Mouse (Mus musculus): ENCODE measurements around the gene Samd8.

Samd8 gene

GRCm38 (mm10) chr14:21830876-21831767 lies 80.8 kb downstream of the Samd8 start:
- peak; percentile 96 for DNase-seq (ENCODE audit: low spot score)

DNA sequence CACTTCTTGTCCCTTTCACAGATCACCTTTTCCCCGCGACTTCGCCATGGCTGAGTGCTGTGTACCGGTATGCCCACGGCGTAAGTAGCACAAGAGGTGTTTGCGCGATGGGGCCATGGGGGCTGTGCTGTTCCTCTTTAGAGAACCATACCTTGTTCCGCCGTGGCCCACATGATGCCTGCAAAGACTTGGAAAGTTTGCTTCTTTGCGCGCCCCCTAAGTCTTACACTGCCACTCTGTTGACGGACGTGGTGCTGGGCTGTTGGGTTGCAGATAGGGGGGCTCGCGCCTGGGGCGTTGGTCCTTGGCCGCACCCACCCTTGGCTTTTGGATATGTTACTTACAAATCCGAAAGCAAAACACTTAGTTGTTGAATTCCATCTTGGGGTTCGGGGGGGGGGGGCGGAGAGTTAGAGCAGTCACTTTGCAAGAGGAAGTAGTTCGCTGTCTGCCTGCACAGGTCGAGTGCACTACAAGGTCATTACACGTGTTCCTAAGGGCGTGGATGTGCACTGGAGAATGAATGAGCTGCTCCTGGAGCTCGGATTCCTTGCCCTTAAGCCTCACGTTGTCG lies 81.6 kb downstream of the Samd8 start:
- no peak for DNase-seq (ENCODE audit: low spot score)

DNA sequence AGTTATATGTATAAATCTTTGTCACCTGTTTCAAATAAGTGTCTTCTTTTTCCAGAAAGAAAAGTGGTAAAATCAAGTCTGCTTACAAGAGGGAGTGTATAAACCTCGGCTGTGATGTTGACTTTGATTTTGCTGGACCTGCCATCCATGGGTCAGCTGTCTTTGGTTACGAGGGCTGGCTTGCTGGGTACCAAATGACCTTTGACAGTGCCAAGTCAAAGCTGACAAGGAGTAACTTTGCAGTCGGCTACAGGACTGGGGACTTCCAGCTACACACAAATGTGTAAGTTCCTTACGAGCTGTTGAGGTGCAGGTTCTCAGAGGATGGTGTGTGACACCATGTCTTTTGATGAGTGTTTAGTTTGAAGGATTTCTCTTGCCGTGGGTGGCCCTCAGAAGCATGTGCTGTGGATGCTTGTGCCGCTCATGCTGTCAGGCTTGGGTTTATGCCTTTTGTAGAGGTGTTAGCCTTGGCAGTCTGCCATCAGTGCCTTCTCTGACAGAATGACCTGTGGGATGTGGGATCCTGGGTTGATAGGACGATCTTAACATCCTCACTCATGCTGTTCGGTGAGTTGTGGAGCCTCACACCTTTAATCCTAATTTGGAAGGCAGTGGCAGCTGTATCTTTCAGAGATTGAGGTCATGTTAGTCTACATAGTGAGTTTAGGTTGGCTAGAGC lies 88.1 kb downstream of the Samd8 start:
- DNase-seq (ENCODE audit: low spot score), result no peak

- DNase-seq (ENCODE audit: low spot score), result no peak
These were observed 91.7 kb downstream of the Samd8 start for GRCm38 (mm10) chr14:21841819-21842592.

DNA sequence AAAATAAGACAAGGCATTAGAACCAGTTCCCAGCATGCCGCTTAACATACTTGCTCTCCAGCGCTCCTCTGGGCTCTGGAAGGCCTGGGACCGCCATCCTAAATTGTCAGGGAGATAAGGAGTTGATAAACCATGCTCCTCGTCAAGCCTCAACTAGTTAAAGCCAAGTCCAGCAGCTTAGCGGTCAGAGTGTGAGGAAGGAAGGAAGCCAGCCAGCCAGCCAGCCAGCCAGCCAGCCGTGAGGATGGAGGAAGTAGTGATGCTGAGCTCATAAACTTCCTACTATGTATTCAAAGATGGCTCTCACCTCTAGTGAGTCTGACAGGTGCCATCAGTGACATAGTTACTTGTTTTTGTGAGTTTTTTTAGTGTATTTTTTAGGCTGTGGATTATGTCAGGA lies 92.9 kb downstream of the Samd8 start:
- no peak for DNase-seq (ENCODE audit: low spot score)

DNA sequence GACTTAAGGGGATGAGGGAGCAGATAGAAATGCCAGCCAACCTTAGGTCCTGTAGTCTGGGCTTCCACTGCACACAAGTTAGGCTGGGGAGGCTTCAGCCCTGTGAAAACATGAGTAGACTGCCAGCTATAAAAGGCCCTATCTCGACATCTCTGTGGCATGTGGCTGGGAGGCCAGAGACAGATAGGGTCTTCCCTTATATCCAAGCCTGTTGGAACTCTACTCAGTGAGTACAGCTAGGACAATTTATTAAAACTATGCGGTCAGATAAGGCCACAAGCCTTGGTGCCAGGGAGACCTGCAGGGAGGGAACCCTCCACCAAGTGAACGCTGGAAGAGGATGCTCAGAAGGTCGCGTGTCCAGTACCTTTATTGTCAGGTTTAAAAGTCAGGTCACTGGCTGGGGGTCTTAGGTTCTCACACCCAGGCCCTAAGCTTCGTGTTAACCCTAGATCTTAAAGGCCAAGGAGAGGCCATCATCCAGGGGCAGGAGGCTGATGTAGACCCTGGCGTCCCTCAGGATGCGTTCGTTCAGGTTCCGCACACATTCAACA lies 96.6 kb downstream of the Samd8 start:
- DNase-seq (ENCODE audit: low spot score), result no peak

DNA sequence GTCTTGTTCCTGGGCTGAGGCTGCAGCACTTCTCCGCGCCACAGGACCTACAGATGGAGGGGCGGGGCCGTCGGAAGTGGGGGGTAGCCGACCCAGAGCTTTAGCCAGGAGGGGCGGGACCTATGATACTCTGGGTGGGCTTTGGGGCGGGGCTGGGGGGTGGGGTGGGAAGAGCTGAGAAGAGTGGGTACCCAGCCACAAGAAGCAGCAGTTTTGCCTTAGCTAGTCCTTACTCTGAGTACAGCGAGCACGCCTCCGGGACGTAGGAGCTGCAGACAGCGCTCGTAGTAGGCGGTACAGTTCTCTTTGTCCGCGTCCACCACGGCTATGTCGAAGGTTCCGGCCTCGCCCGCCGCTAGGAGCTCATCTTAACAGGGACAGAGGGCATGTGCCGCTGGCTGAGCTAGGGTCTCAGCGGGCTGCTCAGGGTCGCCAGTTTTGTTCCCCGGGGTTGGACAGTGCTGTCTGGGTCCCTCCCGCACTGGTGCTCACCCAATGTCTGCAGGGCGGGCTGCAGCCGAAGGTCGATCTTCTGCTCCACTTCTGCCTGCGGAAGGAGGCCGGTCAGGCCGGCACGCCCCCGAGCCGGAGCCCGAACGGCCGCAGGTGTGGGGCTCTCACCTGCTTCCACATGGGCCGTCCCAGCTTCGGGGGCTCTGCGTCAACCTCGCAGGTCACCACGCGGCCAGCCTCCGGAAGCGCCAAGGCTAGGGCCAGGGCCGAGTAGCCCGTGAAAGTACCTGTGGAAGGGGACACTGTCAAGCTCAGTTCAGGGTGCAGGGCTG lies 97.2 kb downstream of the Samd8 start:
- peak; percentile 90 for DNase-seq (ENCODE audit: low spot score)

Data from embryo, embryonic 10.5 days (tissue).